Mouse (Mus musculus) T-cell, adult 66 days (primary cell): Measurements from ENCODE around the gene Gm10665. TPM values are rescaled to one million over a fixed set of nuclear protein-coding genes. Genes with fewer than 3 reads are reported as not detected.

Experiments
- total RNA-seq, 2 experiments: library from RNA; stranded (reverse); gene quantifications; 3 replicates in 1 of 2; 4 replicates in 1 of 2; pipeline ENCODE4 v1.2.4; 2023

Gm10665 gene
- total RNA-seq, result not detected

DNA sequence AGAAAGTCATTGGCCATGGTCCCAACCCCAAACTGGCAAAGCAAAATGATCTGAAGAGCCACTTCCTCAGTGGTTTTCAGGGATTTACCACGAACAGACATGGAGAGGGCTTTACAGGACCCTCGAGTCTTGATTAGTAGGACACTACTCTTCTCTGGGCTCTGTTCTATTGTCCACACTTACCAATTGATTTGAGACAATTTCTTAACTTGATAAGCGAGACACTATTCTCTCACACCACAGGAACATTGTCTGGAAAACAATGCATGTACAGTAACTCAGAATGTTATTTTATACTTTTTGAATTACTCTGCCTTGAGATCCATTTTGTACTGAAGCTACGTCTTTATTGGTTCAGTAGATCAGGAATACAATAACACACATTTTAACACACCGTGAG, at the start of gene Gm10665:
Gm10665 (minus strand) TSS at position 101 of the 400 bp plus-strand sequence.

GRCm38 (mm10) chr7:22499578-22499977, 35.7 kb upstream of the Gm10665 start, which contains the start of gene Vmn1r151:
Vmn1r151 (minus strand) TSS chr7:22499678.

GRCm38 (mm10) chr7:22438129-22438528, 25.7 kb downstream of the Gm10665 start, which contains the start of gene Vmn1r149:
Vmn1r149 (minus strand) TSS chr7:22438229.

DNA sequence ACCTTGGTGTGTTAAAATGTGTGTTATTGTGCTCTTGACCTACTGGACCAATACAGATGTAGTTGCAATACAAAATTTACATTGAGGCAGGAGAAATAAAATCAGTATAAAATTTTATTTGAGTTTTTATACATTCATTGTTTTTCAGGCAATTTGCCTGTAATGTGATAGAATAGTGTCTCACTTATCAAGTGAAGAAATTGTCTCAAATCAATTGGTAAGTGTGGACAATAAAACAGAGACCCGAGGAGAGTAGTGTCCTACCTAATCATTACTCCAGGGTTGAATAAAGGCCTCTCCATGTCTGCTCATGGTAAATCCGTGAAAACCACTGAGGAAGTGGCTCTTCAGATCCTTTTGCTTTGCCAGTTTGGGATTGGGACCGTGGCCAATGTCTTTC, 50.6 kb downstream of the Gm10665 start, which contains the start of gene Vmn1r148:
Vmn1r148 (plus strand) TSS at position 301 of the 400 bp plus-strand sequence.

Other genes with a start within 250 kb of the Gm10665 start
- gene Gm8453, start 234.6 kb downstream of the Gm10665 start, total RNA-seq, result not detected
- not detected for gene Gm4187, start 134.4 kb downstream of the Gm10665 start, total RNA-seq
- gene Gm8660, start 93.0 kb downstream of the Gm10665 start, total RNA-seq, result not detected
- not detected for gene Vmn1r148, start 50.5 kb downstream of the Gm10665 start, total RNA-seq
- not detected for gene Vmn1r149, start 25.8 kb downstream of the Gm10665 start, total RNA-seq
- gene Vmn1r151, start 35.6 kb upstream of the Gm10665 start, total RNA-seq, result not detected
- gene Vmn1r152, start 58.9 kb upstream of the Gm10665 start, total RNA-seq, result not detected
- gene Gm8677, start 70.8 kb upstream of the Gm10665 start, total RNA-seq, result not detected
- not detected for gene Gm4201, start 101.3 kb upstream of the Gm10665 start, total RNA-seq
- gene Gm4565, start 124.1 kb upstream of the Gm10665 start, total RNA-seq, result not detected
- gene Vmn1r155, start 193.9 kb upstream of the Gm10665 start, total RNA-seq, result not detected
- not detected for gene Gm8693, start 228.2 kb upstream of the Gm10665 start, total RNA-seq